ENCODE assay signal across 18 mouse cellular contexts in genomic region chr7:129385149-129385548, GRCm38 (mm10).
"Had no signal": no experiment of that assay in that cellular context is flagged by ENCODE, and none has a peak within 500 bp of the region (broad histone marks: within the 10 kb centered on the region; RNA-seq: fewer than 3 reads in every experiment).

No protein-coding gene starts in this region.

- H3K4me2 ChIP-seq: liver, embryonic 13.5 days; midbrain, embryonic 11.5 days; neural tube, embryonic 13.5 days; stomach, embryonic 15.5 days had no signal

- H3K9me3 ChIP-seq: neural tube, embryonic 13.5 days; stomach, embryonic 15.5 days had no signal

- H3K4me1 ChIP-seq: liver, embryonic 13.5 days; neural tube, embryonic 13.5 days; stomach, embryonic 15.5 days had no signal

- DNase-seq: kidney, adult 18-20 months; kidney, adult 9 months; kidney, postnatal 14 days; kidney, postnatal 4 days; layer of hippocampus, postnatal 36 days; liver, embryonic 13.5 days; lung, adult 2 months; lung, postnatal 14 days; lung, postnatal 4 days; midbrain, embryonic 14.5 days; retina, postnatal 1 day; right cerebral cortex, postnatal 25 days; spleen, adult 18-20 months; thymus, postnatal 25 days had no signal

- H3K4me3 ChIP-seq: liver, embryonic 13.5 days; myocyte; neural tube, embryonic 13.5 days; stomach, embryonic 15.5 days had no signal

- H3K36me3 ChIP-seq: liver, embryonic 13.5 days; neural tube, embryonic 13.5 days; stomach, embryonic 15.5 days had no signal

- H3K9ac ChIP-seq: liver, embryonic 13.5 days; neural tube, embryonic 13.5 days; stomach, embryonic 15.5 days had no signal

- H3K27me3 ChIP-seq: liver, embryonic 13.5 days; stomach, embryonic 15.5 days had no signal

- H3K27ac ChIP-seq: liver, embryonic 13.5 days; neural tube, embryonic 13.5 days; stomach, embryonic 15.5 days had no signal
